Mouse (Mus musculus) embryonic stem cell, embryonic (primary cell): ENCODE results near the gene Ccdc14.

Experiments used
- CTCF ChIA-PET, 4 experiments: fragments of 300-600 bp in 2 of 4; fragments of 350-600 bp in 2 of 4; sonication (Branson Sonifier 250); formaldehyde crosslinking; loops; one replicate each; lab custom pipeline; 2022; ENCODE audit warnings: inconsistent platforms in 2 of 4; lab: Charles Lee
- POLR2A ChIA-PET, 4 experiments: fragments of 300-600 bp in 2 of 4; fragments of 350-600 bp in 2 of 4; sonication (Branson Sonifier 250); formaldehyde crosslinking; loops; one replicate each; lab custom pipeline; 2022; ENCODE audit warnings: antibody characterized with exemption in 4 of 4, inconsistent platforms in 1 of 4; lab: Charles Lee

Gene Ccdc14

DNA sequence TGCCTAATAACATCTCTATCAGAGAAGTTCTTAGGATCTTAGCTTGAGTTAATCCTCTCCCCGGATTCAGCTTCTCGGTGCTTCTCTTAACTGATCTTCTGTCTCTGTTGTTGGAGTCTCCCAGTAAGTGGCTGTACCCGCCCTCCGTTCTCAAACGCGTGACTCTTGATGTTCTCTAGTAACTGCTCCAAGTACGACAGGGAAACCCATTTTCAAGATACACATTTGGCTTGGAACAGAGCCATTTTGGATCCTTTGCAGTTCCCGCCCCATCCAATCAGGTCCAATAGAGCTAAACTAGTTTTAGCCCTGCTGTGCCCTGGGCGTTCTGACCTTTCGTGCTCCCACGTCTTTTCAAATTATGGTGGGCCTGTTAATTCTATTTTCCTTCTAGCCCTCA is 740 bp downstream of the Ccdc14 start:
- POLR2A ChIA-PET: interaction anchor here (0.8 to 4.1 kb wide), 15 partner anchors 8 to 331 kb away, joined by 3 to 42 read pairs (median 6); partner anchors contain the start of genes Hacd2 (in 1 of the 4) and Mylk (in 1 of the 4)

DNA sequence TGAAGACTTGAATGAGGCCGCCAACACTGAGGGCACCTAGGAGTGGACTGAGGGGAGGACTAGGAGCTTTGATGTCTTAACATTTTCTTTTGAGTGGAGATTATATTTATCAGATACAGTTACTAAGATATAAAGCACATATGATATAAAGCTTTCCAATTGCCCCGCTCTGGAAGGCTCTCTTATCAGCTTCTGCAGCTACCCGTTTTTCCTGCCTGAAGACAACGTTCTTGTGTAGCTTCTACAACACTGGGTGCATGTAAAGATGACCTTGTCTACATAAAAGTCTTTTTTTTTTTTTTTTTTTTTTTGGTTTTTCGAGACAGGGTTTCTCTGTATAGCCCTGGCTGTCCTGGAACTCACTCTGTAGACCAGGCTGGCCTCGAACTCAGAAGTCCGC is 4.1 kb downstream of the Ccdc14 start:
- POLR2A ChIA-PET: interaction anchor here in 2 of 4 experiments (0.7 to 1.4 kb wide), 3 partner anchors 37 to 167 kb away, joined by 3 read pairs; partner anchors contain the start of gene Mylk (in 1 of the 2)

More for the DNA sequence above, 740 bp downstream of the Ccdc14 start:
- CTCF ChIA-PET: interaction anchor here in 3 of 4 experiments (0.7 to 3.4 kb wide), 8 partner anchors 8 to 566 kb away, joined by 3 to 23 read pairs (median 7); no protein-coding TSS in a partner anchor

DNA sequence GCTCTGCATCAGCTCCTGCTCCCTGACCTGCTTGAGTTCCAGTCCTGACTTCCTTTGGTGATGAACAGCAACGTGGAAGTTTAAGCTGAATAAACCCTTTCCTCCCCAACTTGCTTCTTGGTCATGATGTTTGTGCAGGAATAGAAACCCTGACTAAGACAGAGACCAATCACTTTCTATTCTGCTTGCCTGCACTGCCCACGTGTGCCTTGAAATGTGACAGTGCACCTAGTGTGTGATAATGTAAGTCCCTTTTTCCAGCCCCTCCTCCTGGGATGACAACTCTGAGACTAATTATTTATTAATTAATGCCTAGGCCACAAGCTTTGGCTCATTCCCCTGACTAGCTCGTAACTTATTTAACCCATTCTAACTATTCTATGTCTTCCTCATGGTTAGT is 8.3 kb downstream of the Ccdc14 start:
- POLR2A ChIA-PET: interaction anchor here (0.9 to 4.8 kb wide), 7 partner anchors 8 to 32 kb away, joined by 4 to 31 read pairs (median 18); partner anchors contain the start of gene Ccdc14 (in 2 of the 4)
- CTCF ChIA-PET: interaction anchor here (0.9 to 4.9 kb wide), 9 partner anchors 7 to 252 kb away, joined by 3 to 75 read pairs (median 9); partner anchors contain the start of gene Ccdc14 (in 2 of the 4)

More for the DNA sequence above, 4.1 kb downstream of the Ccdc14 start:
- CTCF ChIA-PET: interaction anchor here in 2 of 4 experiments (0.7 to 1.8 kb wide), 2 partner anchors 27 to 28 kb away, joined by 3 to 15 read pairs; no protein-coding TSS in a partner anchor

DNA sequence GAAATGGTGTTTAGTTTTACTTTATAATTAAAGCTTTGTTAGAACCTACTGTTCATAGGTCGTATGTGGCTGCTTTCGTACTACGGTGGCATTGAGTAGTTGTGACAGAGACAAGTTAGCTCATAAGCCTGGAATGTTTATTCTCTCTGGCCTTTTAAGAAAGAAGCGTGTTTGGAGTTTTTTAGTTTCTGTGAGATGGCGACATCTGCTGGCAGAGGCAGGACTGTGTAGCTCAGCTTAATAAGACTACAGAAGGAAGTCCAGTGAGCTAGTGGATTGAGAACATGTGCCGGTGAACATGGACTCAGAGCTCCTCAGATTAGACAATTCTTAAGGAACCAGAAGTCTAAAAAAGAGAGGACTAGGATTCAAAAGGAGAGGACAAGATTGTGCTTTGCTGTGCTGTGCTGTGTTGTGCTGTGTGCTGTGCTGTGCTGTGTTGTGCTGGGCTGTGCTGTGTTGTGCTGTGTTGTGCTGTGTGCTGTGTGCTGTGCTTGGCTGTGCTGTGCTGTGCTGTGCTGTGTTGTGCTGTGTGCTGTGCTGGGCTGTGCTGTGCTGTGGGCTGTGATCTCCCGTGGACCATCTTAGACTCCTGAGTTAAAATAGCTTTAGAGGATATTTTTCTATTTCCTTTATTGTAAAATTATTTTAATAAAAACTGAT is 9.9 kb downstream of the Ccdc14 start:
- POLR2A ChIA-PET: interaction anchor here in 3 of 4 experiments (0.6 to 4.8 kb wide), 15 partner anchors 9 to 567 kb away, joined by 3 to 31 read pairs (median 3); partner anchors contain the start of genes Ccdc14 (in 2 of the 3), Mylk (in 1 of the 3) and Ropn1 (in 1 of the 3)
- CTCF ChIA-PET: interaction anchor here (0.5 to 4.9 kb wide), 39 partner anchors 8 to 944 kb away, joined by 3 to 75 read pairs (median 4); partner anchors contain the start of genes Ccdc14 (in 3 of the 4) and Mylk (in 1 of the 4)

DNA sequence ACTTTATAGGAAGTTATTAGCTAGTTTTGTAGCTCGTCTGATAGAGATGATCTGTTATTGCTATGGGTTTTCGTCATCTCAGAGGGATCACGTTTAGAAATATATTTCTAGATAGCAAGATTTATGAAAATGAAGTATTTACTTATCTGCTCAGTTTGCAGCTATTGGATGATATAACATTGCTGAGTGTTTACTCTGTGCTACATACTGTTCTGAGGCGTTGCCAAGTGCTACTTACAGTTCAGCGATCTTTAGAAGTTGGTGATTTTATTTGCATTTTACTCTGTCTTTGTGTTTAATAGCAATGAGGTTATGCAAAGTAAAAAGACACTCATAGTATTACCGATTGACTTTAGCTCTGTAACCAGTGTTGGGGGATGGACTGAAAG is 10.4 kb downstream of the Ccdc14 start:
- POLR2A ChIA-PET: interaction anchor here in 2 of 4 experiments (0.8 to 4.8 kb wide), 10 partner anchors 10 to 44 kb away, joined by 3 to 31 read pairs (median 11); partner anchors contain the start of genes Ccdc14 (in 2 of the 2) and Mylk (in 1 of the 2)
- CTCF ChIA-PET: interaction anchor here (0.9 to 4.9 kb wide), 27 partner anchors 8 to 575 kb away, joined by 3 to 75 read pairs (median 5); partner anchors contain the start of gene Ccdc14 (in 3 of the 4)

DNA sequence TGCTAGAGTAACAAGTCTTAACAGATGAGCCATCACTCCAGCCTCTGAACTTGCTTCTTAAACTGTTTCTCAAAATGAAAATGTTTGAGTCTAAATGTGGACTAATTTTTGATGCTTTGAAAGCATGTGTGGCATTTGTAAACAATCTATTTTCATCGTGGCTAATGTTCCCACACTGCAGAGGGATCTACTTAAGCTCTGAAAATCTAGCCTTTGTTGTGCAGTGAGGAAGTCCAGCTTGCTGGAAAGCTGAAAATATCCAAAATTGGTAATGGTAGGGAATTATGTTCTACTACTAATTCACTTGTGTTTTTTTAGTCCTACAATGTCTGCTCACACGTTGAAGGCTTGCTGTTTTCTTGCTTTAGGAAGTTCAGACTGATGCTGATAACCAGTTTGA is 15.6 kb downstream of the Ccdc14 start:
- ChIA-PET POLR2A (interaction anchor here in 1 of 4 experiments (1.3 kb wide), 1 partner anchor 48 kb away, joined by 3 read pairs; no protein-coding TSS in a partner anchor), CTCF (no interaction called here)

DNA sequence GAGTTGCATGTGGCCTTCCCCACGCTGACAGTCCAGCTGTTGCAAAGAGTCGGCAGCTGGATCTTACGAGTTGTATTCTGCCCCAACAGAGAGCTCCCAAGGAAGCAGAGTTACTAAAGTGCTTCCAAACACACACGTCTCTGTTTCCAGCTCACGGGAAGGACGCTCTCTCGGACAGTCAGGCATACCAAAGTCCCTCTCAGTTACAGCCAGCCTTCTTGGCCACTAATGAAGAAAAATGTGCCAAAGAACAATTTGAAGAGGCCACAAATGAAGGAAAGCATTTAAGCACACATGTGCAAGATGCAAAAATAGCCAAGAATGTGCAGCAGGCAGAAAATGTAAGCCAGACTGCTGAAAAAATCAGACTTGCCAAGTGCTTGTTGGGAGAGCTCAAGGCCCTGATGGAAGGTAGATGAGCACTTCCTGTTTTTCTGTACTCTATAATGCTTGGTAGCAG is 16.1 kb downstream of the Ccdc14 start:
- ChIA-PET CTCF (interaction anchor here in 2 of 4 experiments (0.6 to 1.2 kb wide), 3 partner anchors 9 to 179 kb away, joined by 3 to 7 read pairs (median 4); no protein-coding TSS in a partner anchor), POLR2A (interaction anchor here in 1 of 4 experiments (1.3 to 4.0 kb wide), 2 partner anchors 15 to 48 kb away, joined by 3 to 20 read pairs; partner anchors contain the start of gene Ccdc14)

DNA sequence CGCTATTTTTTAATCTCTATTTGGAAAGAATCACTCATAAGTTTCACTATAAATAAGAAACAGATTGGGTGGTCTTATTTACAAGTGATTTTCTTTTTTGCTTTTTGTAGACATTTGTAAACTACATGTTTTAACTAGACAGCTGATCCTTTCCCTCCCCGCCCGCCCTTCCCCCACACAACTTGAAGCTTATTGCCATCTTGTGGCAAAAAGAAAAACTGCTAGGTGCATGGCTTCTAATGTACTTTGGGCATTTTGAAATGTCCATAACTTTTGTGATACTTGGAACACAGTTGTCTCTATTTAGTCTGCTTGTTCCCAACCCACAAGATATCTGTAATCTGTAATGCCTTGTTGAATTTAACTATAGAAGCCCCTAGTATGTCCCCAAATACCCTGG is 21.1 kb downstream of the Ccdc14 start:
- POLR2A ChIA-PET: interaction anchor here in 1 of 4 experiments (0.9 to 4.5 kb wide), 3 partner anchors 12 to 21 kb away, joined by 3 to 28 read pairs (median 3); partner anchors contain the start of gene Ccdc14
- CTCF ChIA-PET: interaction anchor here (0.5 to 5.7 kb wide), 12 partner anchors 11 to 519 kb away, joined by 3 to 29 read pairs (median 6); partner anchors contain the start of gene Mylk (in 1 of the 4)

DNA sequence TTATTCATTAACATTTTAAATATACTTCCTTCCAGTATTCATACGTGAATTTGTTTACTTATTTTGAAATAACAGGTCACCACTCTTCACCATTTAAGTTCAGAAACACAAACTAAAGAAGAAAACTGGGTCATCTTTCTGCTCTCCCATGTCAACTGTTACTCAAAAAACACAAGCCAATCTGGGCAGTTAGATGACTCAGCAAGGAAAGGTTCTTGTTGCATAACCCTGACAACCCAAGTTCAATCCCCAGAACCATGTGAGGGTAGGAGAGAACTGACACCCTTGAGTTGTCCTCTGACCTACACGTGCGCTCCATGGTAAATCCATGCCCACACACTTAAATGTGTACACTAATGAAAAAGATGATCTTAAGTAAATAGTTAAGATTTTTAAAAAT is 34.7 kb downstream of the Ccdc14 start:
- CTCF ChIA-PET: interaction anchor here in 1 of 4 experiments (1.8 kb wide), 1 partner anchor 58 kb away, joined by 4 read pairs; no protein-coding TSS in a partner anchor
- POLR2A ChIA-PET: interaction anchor here in 2 of 4 experiments (1.2 to 1.8 kb wide), 2 partner anchors 20 kb away, joined by 5 to 6 read pairs; partner anchors contain the start of gene Mylk (in 2 of the 2)

DNA sequence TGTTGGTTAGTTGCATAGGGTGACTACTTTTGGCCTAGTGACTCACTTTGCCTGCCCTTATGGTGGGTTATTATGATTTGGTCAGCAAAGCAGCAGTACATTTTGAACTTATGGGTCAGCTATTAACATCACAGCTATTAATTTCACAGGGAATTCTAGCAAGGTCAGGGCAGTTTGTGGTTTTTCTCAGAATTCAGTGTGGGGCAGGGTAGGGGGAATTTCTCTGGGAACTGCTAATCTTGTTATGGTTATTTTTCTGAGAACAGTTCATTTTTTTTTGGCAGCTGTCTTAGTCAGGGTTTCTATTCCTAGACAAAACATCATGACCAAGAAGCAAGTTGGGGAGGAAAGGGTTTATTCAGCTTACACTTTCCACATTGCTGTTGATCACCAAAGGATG is 38.2 kb downstream of the Ccdc14 start:
- CTCF ChIA-PET: interaction anchor here in 3 of 4 experiments (0.6 to 0.9 kb wide), 4 partner anchors 36 to 1186 kb away, joined by 3 to 6 read pairs (median 4); partner anchors contain the start of gene Kalrn (in 1 of the 3)

DNA sequence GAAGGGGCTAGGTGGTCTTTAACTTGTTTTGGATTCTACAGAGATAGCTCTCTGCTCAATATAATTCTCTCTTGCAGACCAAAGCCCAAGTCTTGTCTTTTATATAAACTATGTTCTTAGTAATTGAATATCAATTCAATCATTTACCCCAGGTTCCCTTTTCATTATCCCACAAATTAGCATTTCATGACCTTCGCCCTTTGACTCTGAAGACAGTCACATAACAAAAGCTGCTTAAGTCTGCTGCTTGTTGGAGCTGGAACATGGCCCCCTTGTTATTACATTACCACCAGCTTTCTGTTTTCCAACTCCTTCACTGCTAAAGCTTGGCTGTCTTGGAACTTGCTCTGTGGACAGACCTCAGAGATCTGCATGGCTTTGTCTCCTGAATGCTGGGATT is 39.0 kb downstream of the Ccdc14 start:
- ChIA-PET POLR2A (interaction anchor here in 2 of 4 experiments (0.6 to 1.3 kb wide), 4 partner anchors 16 to 549 kb away, joined by 3 to 4 read pairs (median 4); partner anchors contain the start of gene Mylk (in 2 of the 2)), CTCF (interaction anchor here in 2 of 4 experiments (0.7 to 0.9 kb wide), 3 partner anchors 37 to 417 kb away, joined by 5 to 7 read pairs (median 6); no protein-coding TSS in a partner anchor)

More for the DNA sequence above, 38.2 kb downstream of the Ccdc14 start:
- POLR2A ChIA-PET: interaction anchor here in 1 of 4 experiments (0.7 kb wide), 1 partner anchor 677 kb away, joined by 3 read pairs; no protein-coding TSS in a partner anchor

DNA sequence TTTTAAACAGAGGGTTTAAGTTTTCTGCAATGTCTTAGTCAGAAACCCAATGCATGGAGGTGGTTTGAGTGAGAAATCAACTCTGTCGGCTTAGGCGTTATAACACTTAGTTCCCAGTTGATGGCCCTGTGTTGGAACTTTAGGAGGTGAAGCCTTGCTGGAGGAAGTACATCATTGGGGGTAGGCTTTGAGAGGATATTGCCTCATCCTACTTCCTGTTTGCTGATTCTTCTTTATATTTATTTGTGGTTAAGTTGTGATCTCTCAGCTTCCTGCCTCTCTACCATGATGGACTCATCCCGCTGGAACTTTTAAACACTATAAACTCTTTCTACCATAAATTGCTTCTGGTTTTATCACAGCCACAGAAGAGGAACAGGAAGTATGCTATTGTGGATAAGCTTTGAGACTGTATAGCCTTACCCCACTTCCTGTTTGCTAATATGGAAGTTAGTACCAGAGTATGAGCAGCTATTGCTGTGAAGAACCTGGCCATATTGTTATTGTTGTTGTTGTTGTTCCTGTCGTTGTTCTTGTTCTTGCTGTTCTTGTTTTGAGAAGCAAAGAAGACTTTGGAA is 48.3 kb downstream of the Ccdc14 start:
- ChIA-PET POLR2A (no interaction called here), CTCF (no interaction called here)

DNA sequence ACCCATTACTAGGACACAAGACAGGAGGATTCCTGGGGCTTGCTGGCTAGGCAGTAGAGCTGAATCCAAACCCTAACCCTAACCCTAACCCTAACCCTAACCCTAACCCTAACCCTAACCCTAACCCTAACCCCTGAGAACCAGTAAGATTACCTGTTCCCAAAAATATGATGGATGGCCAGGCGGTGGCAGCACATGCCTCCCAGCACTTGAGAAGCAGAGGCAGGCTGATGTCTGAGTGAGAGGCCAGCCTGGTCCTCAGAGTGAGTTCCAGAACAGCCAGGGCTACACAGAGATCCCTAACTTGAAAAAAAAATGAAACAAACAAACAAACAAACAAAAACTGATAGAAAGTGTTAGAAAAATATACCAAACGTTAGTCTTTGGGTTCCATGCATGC is 52.5 kb downstream of the Ccdc14 start:
- ChIA-PET CTCF (interaction anchor here in 1 of 4 experiments (0.7 kb wide), 1 partner anchor 121 kb away, joined by 3 read pairs; no protein-coding TSS in a partner anchor), POLR2A (interaction anchor here in 1 of 4 experiments (0.6 kb wide), 1 partner anchor 10 kb away, joined by 3 read pairs; no protein-coding TSS in a partner anchor)

DNA sequence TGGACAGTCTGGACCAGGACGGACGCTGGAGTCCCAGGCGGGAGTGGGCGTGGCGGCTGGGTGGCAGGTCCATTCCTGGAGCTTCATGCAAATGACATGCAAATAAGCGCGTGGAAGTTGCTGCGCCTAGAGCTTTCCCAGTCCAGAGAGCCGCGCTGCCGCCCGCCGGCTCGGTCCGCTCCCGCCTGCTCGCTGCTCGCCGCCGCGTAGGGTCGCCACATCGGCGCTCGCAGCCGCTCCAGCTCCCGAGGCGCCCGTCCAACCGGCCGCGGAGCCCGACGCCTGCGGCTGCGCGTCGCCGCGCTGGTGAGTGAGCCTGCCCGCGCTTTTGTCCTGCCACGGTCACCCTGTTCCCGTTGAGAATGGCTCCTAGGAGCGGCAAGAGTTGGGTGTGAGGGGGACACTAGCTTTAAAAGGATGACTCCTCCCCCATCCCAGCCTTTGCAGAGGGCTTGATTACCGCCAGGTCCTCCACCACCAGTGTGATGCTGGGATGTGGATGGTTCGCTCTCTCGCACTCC is 54.7 kb downstream of the Ccdc14 start, which contains the start of gene Mylk:
Mylk (plus strand) TSS at position 146 of the 521 bp plus-strand sequence.
- POLR2A ChIA-PET: interaction anchor here in 3 of 4 experiments (0.5 to 1.9 kb wide), 25 partner anchors 8 to 461 kb away, joined by 3 to 7 read pairs (median 4); partner anchors contain the start of gene Ccdc14 (in 2 of the 3)
- CTCF ChIA-PET: interaction anchor here in 3 of 4 experiments (0.6 to 1.9 kb wide), 12 partner anchors 34 to 620 kb away, joined by 3 to 7 read pairs (median 4); no protein-coding TSS in a partner anchor

DNA sequence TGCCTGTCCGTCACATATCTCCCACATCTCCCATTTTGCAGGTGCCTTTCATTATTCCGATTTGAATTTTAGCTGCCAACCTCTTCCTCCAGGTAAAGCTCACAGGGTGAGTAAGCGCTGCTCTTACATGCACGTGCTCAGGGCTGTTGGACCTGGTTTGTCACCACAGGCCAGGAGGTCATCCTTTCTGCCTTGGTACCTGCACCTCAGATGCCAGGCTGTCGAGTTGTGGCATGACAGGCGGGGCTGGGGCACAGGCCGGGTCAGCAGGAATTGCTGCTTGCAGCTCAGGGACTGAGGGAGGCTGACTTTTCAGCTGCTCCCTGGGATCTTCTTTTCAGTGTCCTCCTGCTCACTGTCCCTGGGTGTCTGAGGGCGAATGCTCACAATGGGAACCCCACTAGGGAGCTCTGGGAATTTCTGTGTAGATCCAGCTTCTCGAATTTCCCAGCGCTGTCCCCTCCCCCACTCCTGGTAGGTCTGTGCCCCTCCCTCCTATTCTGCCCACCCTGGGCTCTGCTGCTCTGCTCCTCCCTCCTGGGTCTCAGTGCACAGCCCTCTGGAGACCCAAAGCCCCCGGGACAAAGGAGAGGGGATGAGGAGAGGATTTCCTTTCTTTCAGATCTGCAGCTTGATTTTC is 57.8 kb downstream of the Ccdc14 start:
- ChIA-PET CTCF (interaction anchor here in 2 of 4 experiments (0.7 to 1.3 kb wide), 3 partner anchors 81 to 407 kb away, joined by 3 read pairs; no protein-coding TSS in a partner anchor), POLR2A (interaction anchor here in 1 of 4 experiments (0.7 kb wide), 1 partner anchor 180 kb away, joined by 4 read pairs; no protein-coding TSS in a partner anchor)

DNA sequence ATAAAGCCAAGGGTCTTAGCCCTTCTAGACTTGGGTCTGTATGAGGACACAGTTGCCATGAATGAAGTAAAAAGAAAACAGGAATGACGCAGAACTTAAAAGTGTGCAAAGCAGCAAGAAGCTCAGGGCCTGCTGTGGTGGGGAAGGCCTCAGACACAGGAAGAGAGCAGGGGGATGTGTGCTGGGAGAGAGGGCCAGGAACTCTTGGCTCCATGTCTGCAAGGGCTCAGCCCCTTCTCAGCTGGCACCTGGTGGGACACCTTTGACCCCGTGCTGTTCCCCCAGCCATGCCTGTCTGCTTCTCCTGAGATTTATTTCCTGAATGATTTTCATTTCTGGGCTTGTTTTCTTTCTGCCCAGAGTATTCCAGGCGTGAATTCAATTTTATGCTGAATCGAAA is 59.1 kb downstream of the Ccdc14 start:
- POLR2A ChIA-PET: no interaction called here
- CTCF ChIA-PET: interaction anchor here in 2 of 4 experiments (0.6 kb wide), 2 partner anchors 136 to 940 kb away, joined by 3 to 5 read pairs; no protein-coding TSS in a partner anchor
